Comparison of ENCODE assay signal across 24 mouse cellular contexts in the genomic region with DNA sequence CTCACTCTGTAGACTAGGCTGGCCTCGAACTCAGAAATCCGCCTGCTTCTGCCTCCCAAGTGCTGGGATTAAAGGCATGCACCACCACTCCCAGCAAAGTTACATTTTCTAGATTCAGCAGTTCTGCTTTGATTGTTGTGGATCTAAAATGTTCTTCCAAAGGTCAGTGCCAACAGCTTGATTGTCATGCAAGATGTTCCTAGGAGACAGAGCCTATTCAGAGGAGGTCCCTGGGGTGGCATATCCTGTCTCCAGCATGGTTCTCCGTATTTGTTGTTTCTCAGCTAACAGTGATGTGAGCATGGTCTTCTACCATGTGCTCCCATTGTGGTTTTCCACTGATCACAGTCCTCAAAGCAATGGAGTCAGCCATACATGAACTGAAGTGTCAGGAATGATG. TPM values are rescaled to one million over a fixed set of nuclear protein-coding genes. Genes with fewer than 3 reads are reported as not detected.
DNase-seq lines count a peak whose midpoint lies in the region; ATAC-seq lines count a peak whose summit lies in the region.
"Had no signal": no experiment of that assay in that cellular context is flagged by ENCODE, and none has a peak within 500 bp of the region (broad histone marks: within the 10 kb centered on the region; RNA-seq: fewer than 3 reads in every experiment).

No protein-coding gene starts in this region.

- H3K9ac ChIP-seq in forebrain, embryonic 13.5 days: no peak overlapping the region

- no peaks in the 10 kb centered on the region for H3K36me3 ChIP-seq in forebrain, embryonic 13.5 days (ENCODE audit: poor library complexity, severe bottlenecking)
- H3K36me3 ChIP-seq: G1E had no signal

- H3K4me3 ChIP-seq in forebrain, embryonic 13.5 days: no peak overlapping the region

- DNase-seq in ES-CJ7 (ENCODE audit: low read depth, low spot score) (peak; percentile 78), R1 (ENCODE audit: low read depth, low spot score) (peak; percentile 93), ZHBTc4 (ENCODE audit: low read depth, low spot score) (peak; percentile 74)
- DNase-seq in cerebellum, adult 9-11 months: no peak
- no peak for DNase-seq in embryo, embryonic 9.5 days (ENCODE audit: extremely low spot score)
- DNase-seq: adrenal gland, adult 2 months; adrenal gland, adult 8-10 months; adrenal gland, postnatal 10 days; adrenal gland, postnatal 14 days; adrenal gland, postnatal 25 days; adrenal gland, postnatal 36 days; B cell, adult 2 months; cerebellum, adult 11 months; cerebellum, adult 11-12 months; cerebellum, adult 18-20 months; cerebellum, adult 2 months; cerebellum, adult 8-10 months; cerebellum, adult 9-10 months had no signal

- no peaks in the 10 kb centered on the region for H3K4me1 ChIP-seq in forebrain, embryonic 13.5 days

- H3K9me3 ChIP-seq in forebrain, embryonic 13.5 days (replicated peaks): no peaks in the 10 kb centered on the region
- H3K9me3 ChIP-seq: G1E had no signal

- no peak overlapping the region for H3K27ac ChIP-seq in forebrain, embryonic 13.5 days

- WGBS in forebrain, embryonic 13.5 days: 86% methylated on average over 3 of the region's 3 CpGs

- H3K27me3 ChIP-seq in forebrain, embryonic 13.5 days: no peaks in the 10 kb centered on the region
- H3K27me3 ChIP-seq: CH12.LX, Patski had no signal

- no peak for ATAC-seq in forebrain, embryonic 13.5 days
- ATAC-seq: activated CD4-positive, CD25-positive, alpha-beta regulatory T cell, adult 4 months; CD4-positive, CD25-positive, alpha-beta regulatory T cell, adult 4 months; Patski had no signal

- no peak overlapping the region for H3K4me2 ChIP-seq in forebrain, embryonic 13.5 days

RNA-seq across cellular contexts. Expression of a gene that starts 13.3 kb away (rescaled TPM):
- 11.4 and 13.4 TPM in 2 replicates for polyA plus RNA-seq in forebrain, embryonic 13.5 days (2015; fragmentation: Nextera tagmentation; extraction: Ambion mirVana)

RNA-seq across cellular contexts. Expression of a gene that starts 41.7 kb away (rescaled TPM):
- 6.6 and 6.9 TPM in 2 replicates for polyA plus RNA-seq in forebrain, embryonic 13.5 days (2015; fragmentation: Nextera tagmentation; extraction: Ambion mirVana)

RNA-seq across cellular contexts. Expression of a gene that starts 42.1 kb away (rescaled TPM):
- 50.8 and 54.0 TPM in 2 replicates for polyA plus RNA-seq in forebrain, embryonic 13.5 days (2015; fragmentation: Nextera tagmentation; extraction: Ambion mirVana)

Comparison
In these comparisons a context has a peak if more than half of its experiments do, and no peak if none do; other contexts are left out.
1. DNase-seq: peak in ES-CJ7 (single experiment), R1 (single experiment) and ZHBTc4 (single experiment); none in cerebellum, adult 9-11 months (single experiment) and embryo, embryonic 9.5 days (single experiment).